ENCODE assay signal across 29 mouse cellular contexts in the genomic region with DNA sequence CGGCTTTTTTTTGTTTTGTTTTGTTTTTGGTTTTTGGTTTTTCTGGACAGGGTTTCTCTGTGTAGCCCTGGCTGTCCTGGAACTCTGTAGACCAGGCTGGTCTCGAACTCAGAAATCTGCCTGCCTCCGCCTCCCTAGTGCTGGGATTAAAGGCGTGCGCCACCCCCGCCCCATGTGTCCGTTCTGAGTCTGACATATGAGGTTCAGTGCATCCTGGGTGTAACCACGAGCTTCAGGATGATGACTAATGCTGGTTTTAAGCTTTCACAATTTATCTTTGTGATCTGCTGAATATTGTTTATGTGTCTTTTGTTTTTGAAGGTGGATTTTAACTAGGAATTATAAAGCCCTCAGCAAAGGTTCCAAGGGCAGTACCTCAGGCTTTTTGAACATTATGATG. TPM values are rescaled to one million over a fixed set of nuclear protein-coding genes. Genes with fewer than 3 reads are reported as not detected.
DNase-seq lines count a peak whose midpoint lies in the region; TF ChIP-seq lines count a peak whose summit lies in the region.
"Had no signal": no experiment of that assay in that cellular context is flagged by ENCODE, and none has a peak within 500 bp of the region (broad histone marks: within the 10 kb centered on the region; RNA-seq: fewer than 3 reads in every experiment).

No protein-coding gene starts in this region.

- no peak overlapping the region for H3K9ac ChIP-seq in MEL (ENCODE audit: control insufficient read depth, low read depth, low read length, poor library complexity, severe bottlenecking)
- H3K9ac ChIP-seq: embryonic facial prominence, embryonic 12.5 days; heart, embryonic 12.5 days; hindbrain, embryonic 15.5 days; intestine, embryonic 15.5 days; liver, embryonic 14.5 days; midbrain, embryonic 15.5 days had no signal

- peaks cover 15 to 16% of the 10 kb centered on the region in 2 experiments for H3K4me1 ChIP-seq in MEL (ENCODE audit: control insufficient read depth in 1 of 2, insufficient read depth in 2 of 2, low read length in 2 of 2)
- H3K4me1 ChIP-seq: embryonic facial prominence, embryonic 12.5 days; hindbrain, embryonic 15.5 days; intestine, embryonic 15.5 days; midbrain, embryonic 15.5 days had no signal

- intact Hi-C loops in gastrocnemius, adult 2 months (cut with DNase I): no loop called here

- no peak for TF ChIP-seq CTCF in MEL (IDR thresholded peaks at IDR 0.05 in 2 of 3, conservative IDR thresholded peaks at IDR 0.05 in 1 of 3; ENCODE audit: control insufficient read depth in 1 of 3, insufficient read depth in 1 of 3, low read depth in 2 of 3, low read length in 3 of 3, poor library complexity in 1 of 3, severe bottlenecking in 1 of 3)
- TF ChIP-seq CTCF in gastrocnemius, adult 2 months (IDR thresholded peaks at IDR 0.05): no peak

- peak; percentile 41 for DNase-seq in 3134 (ENCODE audit: extremely low read depth, insufficient read length, low spot score)
- DNase-seq in 3T3-L1 (ENCODE audit: low read depth, low spot score): peak; percentile 60
- peak; percentile 61 for DNase-seq in MEL (ENCODE audit: low read depth, low spot score)
- DNase-seq in induced T-regulatory cell, adult 2 months (ENCODE audit: low read depth): peak; percentile 51
- DNase-seq in left cerebral cortex, adult 18-20 months (ENCODE audit: low spot score in 2 of 2): no peak
- DNase-seq in urinary bladder, adult 18-20 months (ENCODE audit: low spot score in 2 of 2): no peak
- no peak for DNase-seq in gastrocnemius, adult 2 months
- DNase-seq: cerebellum, adult 9-10 months; embryo, embryonic 11 days; gastrocnemius, postnatal 36 days; heart, adult 2 months; kidney, adult 2 months; kidney, postnatal 4 days; liver; lung, adult 2 months; lung, postnatal 10 days; right cerebral cortex, adult 18-20 months; spleen, adult 18-20 months; thymus, adult 18-20 months; thymus, postnatal 36 days had no signal

- peaks cover 42 to 48% of the 10 kb centered on the region in 2 experiments for H3K36me3 ChIP-seq in MEL (ENCODE audit: control insufficient read depth in 1 of 2, insufficient read depth in 2 of 2, low read length in 2 of 2)

- H3K79me2 ChIP-seq in MEL (ENCODE audit: control insufficient read depth, insufficient read depth, low read length, poor library complexity): peaks cover 16% of the 10 kb centered on the region

- no peak for TF ChIP-seq POLR2A in MEL (IDR thresholded peaks at IDR 0.05; ENCODE audit: control insufficient read depth in 1 of 2, insufficient read depth in 1 of 2, low read depth in 1 of 2, low read length in 2 of 2, poor library complexity in 1 of 2)

- no peak for TF ChIP-seq EP300 in MEL (IDR thresholded peaks at IDR 0.05; ENCODE audit: low read depth in 1 of 2, low read length in 2 of 2)

- peak overlapping the region; percentile 60 for H3K27ac ChIP-seq in MEL (ENCODE audit: control insufficient read depth, low read depth, low read length)
- H3K27ac ChIP-seq in gastrocnemius, adult 2 months: no peak overlapping the region
- H3K27ac ChIP-seq: embryonic facial prominence, embryonic 12.5 days; heart, adult 2 months; hindbrain, embryonic 15.5 days; intestine, embryonic 15.5 days; kidney, postnatal 0 days; liver, embryonic 14.5 days; macrophage; midbrain, embryonic 15.5 days had no signal

- no peaks in the 10 kb centered on the region for H3K9me3 ChIP-seq in MEL (replicated peaks; ENCODE audit: insufficient read depth, low read length)
- H3K9me3 ChIP-seq: embryonic facial prominence, embryonic 12.5 days; heart, embryonic 12.5 days; hindbrain, embryonic 15.5 days; intestine, embryonic 15.5 days; midbrain, embryonic 15.5 days had no signal

- no peak for TF ChIP-seq RAD21 in MEL (IDR thresholded peaks at IDR 0.05; ENCODE audit: low read depth, low read length)

- no peak overlapping the region for H3K4me3 ChIP-seq in MEL (ENCODE audit: control insufficient read depth in 1 of 2, insufficient read depth in 1 of 2, low read depth in 2 of 2, low read length in 2 of 2)
- H3K4me3 ChIP-seq in gastrocnemius, adult 2 months: no peak overlapping the region
- H3K4me3 ChIP-seq: embryonic facial prominence, embryonic 12.5 days; heart, adult 2 months; heart, embryonic 12.5 days; hindbrain, embryonic 15.5 days; intestine, embryonic 15.5 days; midbrain, embryonic 15.5 days had no signal

- H3K27me3 ChIP-seq in MEL (ENCODE audit: control insufficient read depth in 1 of 2, insufficient read depth in 2 of 2, low read length in 2 of 2): no peaks in the 10 kb centered on the region
- H3K27me3 ChIP-seq: CH12.LX; embryonic facial prominence, embryonic 12.5 days; heart, embryonic 12.5 days; hindbrain, embryonic 15.5 days; intestine, embryonic 15.5 days; midbrain, embryonic 15.5 days had no signal

TF ChIP-seq in MEL, 35 proteins besides CTCF, POLR2A, EP300 and RAD21:
- TF ChIP-seq ZKSCAN1 (IDR thresholded peaks at IDR 0.05; ENCODE audit: low read depth, low read length) (no peak), CHD2 (IDR thresholded peaks at IDR 0.05; ENCODE audit: low read length) (no peak), CHD1 (IDR thresholded peaks at IDR 0.05; ENCODE audit: low read depth, low read length) (no peak), MYC (IDR thresholded peaks at IDR 0.05; ENCODE audit: low read depth, low read length) (no peak), TBP (IDR thresholded peaks at IDR 0.05; ENCODE audit: low read depth, low read length) (peak; percentile 71; the same call in 1 of the 2 replicates), USF2 (IDR thresholded peaks at IDR 0.05; ENCODE audit: borderline replicate concordance in 1 of 2, insufficient read depth in 1 of 2, low read depth in 1 of 2, low read length in 2 of 2) (no peak), E2F4 (IDR thresholded peaks at IDR 0.05; ENCODE audit: borderline replicate concordance, low read depth, low read length) (no peak), TCF12 (IDR thresholded peaks at IDR 0.05; ENCODE audit: low read depth, low read length) (no peak), MEF2A (IDR thresholded peaks at IDR 0.05; ENCODE audit: extremely low read depth, insufficient replicate concordance, low read depth, low read length, poor library complexity, severe bottlenecking) (no peak), ZMIZ1 (IDR thresholded peaks at IDR 0.05; ENCODE audit: low read depth, low read length) (no peak), NRF1 (IDR thresholded peaks at IDR 0.05; ENCODE audit: insufficient read depth, low read depth, low read length, poor library complexity, severe bottlenecking) (no peak), UBTF (IDR thresholded peaks at IDR 0.05; ENCODE audit: borderline replicate concordance, insufficient read depth, low read depth, low read length) (no peak), KAT2A (conservative IDR thresholded peaks at IDR 0.05; ENCODE audit: low read depth, low read length) (no peak), BHLHE40 (IDR thresholded peaks at IDR 0.05; ENCODE audit: borderline replicate concordance, low read depth, low read length) (no peak), ZNF384 (IDR thresholded peaks at IDR 0.05; ENCODE audit: low read depth, low read length) (no peak), ETS1 (IDR thresholded peaks at IDR 0.05; ENCODE audit: low read depth, low read length) (peak; percentile 66), POLR2AphosphoS5 (IDR thresholded peaks at IDR 0.05; ENCODE audit: borderline replicate concordance, low read depth, low read length) (no peak), GATA1 (IDR thresholded peaks at IDR 0.05; ENCODE audit: low read depth, low read length) (0 out of 2 replicates have a peak, but pooled peaks have one; percentile 14), RCOR1 (IDR thresholded peaks at IDR 0.05; ENCODE audit: low read depth, low read length) (no peak), JUND (IDR thresholded peaks at IDR 0.05; ENCODE audit: low read depth, low read length) (no peak), NELFE (IDR thresholded peaks at IDR 0.05; ENCODE audit: low read depth, low read length) (no peak), HCFC1 (IDR thresholded peaks at IDR 0.05; ENCODE audit: low read depth, low read length) (no peak), MAFK (IDR thresholded peaks at IDR 0.05; ENCODE audit: borderline replicate concordance, low read depth, low read length) (no peak), GABPA (IDR thresholded peaks at IDR 0.05; ENCODE audit: low read depth, low read length) (no peak), SMC3 (IDR thresholded peaks at IDR 0.05; ENCODE audit: low read depth, low read length) (no peak), ZC3H11A (IDR thresholded peaks at IDR 0.05; ENCODE audit: low read depth, low read length) (no peak)
TF ChIP-seq in MEL: peak in this region for 3.

RNA-seq across cellular contexts. Expression of gene Chd1, which starts 37.1 kb away (rescaled TPM):
- total RNA-seq in MEL (2012; rRNA removed): 31.1 and 32.5 TPM in 2 replicates
- 100 to 1,000 TPM in 1 of 2 experiments, 10 to 100 TPM in 1; 48.8 to 164 TPM for polyA plus RNA-seq in MEL (2012; ENCODE audit: insufficient read depth in 1 of 2, insufficient read length in 2 of 2, low read depth in 1 of 2, low replicate concordance in 2 of 2, missing spikeins in 1 of 2)
- 10 to 100 TPM; 21.8 to 24.4 TPM for total RNA-seq in left cerebral cortex, adult 18-20 months (2021)
- total RNA-seq in gastrocnemius, adult 2 months (2021): 10 to 100 TPM; 13.6 to 16.4 TPM

Comparison
In these comparisons a context has a peak if more than half of its experiments do, and no peak if none do; other contexts are left out.
1. DNase-seq: peak in 3134 (single experiment), 3T3-L1 (single experiment), MEL (single experiment) and induced T-regulatory cell, adult 2 months (single experiment); none in left cerebral cortex, adult 18-20 months (0 of 2), urinary bladder, adult 18-20 months (0 of 2) and gastrocnemius, adult 2 months (single experiment).